Mouse (Mus musculus): ENCODE measurements around the gene D430019H16Rik. TPM values are rescaled to one million over a fixed set of nuclear protein-coding genes. Genes with fewer than 3 reads are reported as not detected.

D430019H16Rik gene
- total and polyA plus RNA-seq, 3 experiments = 0.05 TPM; not detected in 2

GRCm38 (mm10) chr12:105449239-105449638 lies 4.4 kb upstream of the D430019H16Rik start:
- no peak overlapping the region for H3K4me3 ChIP-seq (ENCODE audit: low read depth, low read length)
- no peaks in the 10 kb centered on the region; the same call in 1 of the 2 replicates for H3K27me3 ChIP-seq (ENCODE audit: insufficient read depth, low read length)
- TF ChIP-seq CTCF (IDR thresholded peaks at IDR 0.05; ENCODE audit: low read depth, low read length) (no peak), GATA2 (IDR thresholded peaks at IDR 0.05; ENCODE audit: borderline replicate concordance, low read depth, low read length) (no peak), POLR2AphosphoS5 (IDR thresholded peaks at IDR 0.05; ENCODE audit: insufficient replicate concordance, low read depth, low read length) (no peak), TAL1 (conservative IDR thresholded peaks at IDR 0.05; ENCODE audit: low read depth, low read length) (no peak), GATA1 (IDR thresholded peaks at IDR 0.05; ENCODE audit: borderline replicate concordance, low read length) (no peak)
- ATAC-seq (ENCODE audit: extremely low read depth, insufficient number of reproducible peaks, low FRiP score, poor library complexity, severe bottlenecking) (no peak), DNase-seq (ENCODE audit: low spot score) (no peak)
- H3K36me3 ChIP-seq (replicated peaks) = no peaks in the 10 kb centered on the region
- peaks cover 85% of the 10 kb centered on the region for H3K9me3 ChIP-seq (replicated peaks)
- H3K4me1 ChIP-seq (ENCODE audit: insufficient read depth, low read depth, low read length) = no peaks in the 10 kb centered on the region

- ATAC-seq (ENCODE audit: extremely low read depth, insufficient number of reproducible peaks, low FRiP score, poor library complexity, severe bottlenecking) = no peak
- Histone ChIP-seq H3K9me3 (replicated peaks) (peaks cover 89% of the 10 kb centered on the region), H3K4me3 (ENCODE audit: low read depth, low read length) (no peak overlapping the region; the same call in 1 of the 2 replicates), H3K27me3 (ENCODE audit: insufficient read depth, low read length) (no peaks in the 10 kb centered on the region; the same call in 1 of the 2 replicates), H3K36me3 (replicated peaks) (no peaks in the 10 kb centered on the region), H3K4me1 (ENCODE audit: insufficient read depth, low read depth, low read length) (no peaks in the 10 kb centered on the region)
- no peak for DNase-seq (ENCODE audit: low spot score)
- no peak for TF ChIP-seq GATA2 (IDR thresholded peaks at IDR 0.05; ENCODE audit: borderline replicate concordance, low read depth, low read length)
- no peak for TF ChIP-seq CTCF (IDR thresholded peaks at IDR 0.05; ENCODE audit: low read depth, low read length)
- no peak for TF ChIP-seq GATA1 (IDR thresholded peaks at IDR 0.05; ENCODE audit: borderline replicate concordance, low read length)
- no peak for TF ChIP-seq POLR2AphosphoS5 (IDR thresholded peaks at IDR 0.05; ENCODE audit: insufficient replicate concordance, low read depth, low read length)
- no peak for TF ChIP-seq TAL1 (conservative IDR thresholded peaks at IDR 0.05; ENCODE audit: low read depth, low read length)
Observed at GRCm38 (mm10) chr12:105454258-105455062, 804 bp downstream of the D430019H16Rik start.

DNA sequence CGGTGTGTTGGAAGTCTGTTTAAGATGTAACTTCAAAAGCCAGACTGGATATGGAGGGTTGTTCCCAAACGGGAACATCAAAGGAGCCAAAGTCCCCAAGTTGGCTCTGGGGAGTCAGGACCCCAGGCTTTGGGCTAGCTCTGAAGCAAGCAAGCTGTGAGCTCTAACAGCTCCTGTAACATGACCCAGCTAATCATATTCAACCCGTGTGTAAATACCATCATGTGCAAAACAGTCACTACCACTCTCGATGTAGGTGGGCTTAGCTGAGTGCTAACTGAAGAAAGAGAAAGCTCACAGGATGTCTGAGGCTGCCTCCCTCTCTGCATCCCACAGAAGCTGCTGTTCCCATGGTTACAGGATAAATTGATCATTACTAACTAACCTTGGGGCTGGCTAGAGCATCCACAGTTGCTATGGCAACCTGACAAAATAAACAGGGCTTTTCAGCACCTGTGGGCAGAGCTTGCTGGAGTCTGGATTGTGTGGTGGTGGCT lies 1.5 kb downstream of the D430019H16Rik start:
- TF ChIP-seq GATA2 (IDR thresholded peaks at IDR 0.05; ENCODE audit: borderline replicate concordance, low read depth, low read length) = no peak
- TF ChIP-seq TAL1 (conservative IDR thresholded peaks at IDR 0.05; ENCODE audit: low read depth, low read length) = no peak
- TF ChIP-seq CTCF (IDR thresholded peaks at IDR 0.05; ENCODE audit: low read depth, low read length) = no peak
- TF ChIP-seq POLR2AphosphoS5 (IDR thresholded peaks at IDR 0.05; ENCODE audit: insufficient replicate concordance, low read depth, low read length) = no peak
- no peak for TF ChIP-seq GATA1 (IDR thresholded peaks at IDR 0.05; ENCODE audit: borderline replicate concordance, low read length)
- Histone ChIP-seq H3K27me3 (ENCODE audit: insufficient read depth, low read length) (no peaks in the 10 kb centered on the region; the same call in 1 of the 2 replicates), H3K36me3 (replicated peaks) (no peaks in the 10 kb centered on the region), H3K9me3 (replicated peaks) (peaks cover 90% of the 10 kb centered on the region), H3K4me1 (ENCODE audit: insufficient read depth, low read depth, low read length) (no peaks in the 10 kb centered on the region), H3K4me3 (ENCODE audit: low read depth, low read length) (no peak overlapping the region)
- DNase-seq (ENCODE audit: low spot score) = no peak
- no peak for ATAC-seq (ENCODE audit: extremely low read depth, insufficient number of reproducible peaks, low FRiP score, poor library complexity, severe bottlenecking)

GRCm38 (mm10) chr12:105458791-105459190 lies 5.1 kb downstream of the D430019H16Rik start:
- no peak for DNase-seq (ENCODE audit: low spot score)
- Histone ChIP-seq H3K27me3 (ENCODE audit: insufficient read depth, low read length) (no peaks in the 10 kb centered on the region; the same call in 1 of the 2 replicates), H3K36me3 (replicated peaks) (no peaks in the 10 kb centered on the region), H3K9me3 (replicated peaks) (peaks cover 81% of the 10 kb centered on the region), H3K4me1 (ENCODE audit: insufficient read depth, low read depth, low read length) (no peaks in the 10 kb centered on the region), H3K4me3 (ENCODE audit: low read depth, low read length) (no peak overlapping the region)
- no peak for TF ChIP-seq TAL1 (conservative IDR thresholded peaks at IDR 0.05; ENCODE audit: low read depth, low read length)
- TF ChIP-seq GATA1 (IDR thresholded peaks at IDR 0.05; ENCODE audit: borderline replicate concordance, low read length) = no peak
- TF ChIP-seq POLR2AphosphoS5 (IDR thresholded peaks at IDR 0.05; ENCODE audit: insufficient replicate concordance, low read depth, low read length) = no peak
- no peak for TF ChIP-seq CTCF (IDR thresholded peaks at IDR 0.05; ENCODE audit: low read depth, low read length)
- no peak for TF ChIP-seq GATA2 (IDR thresholded peaks at IDR 0.05; ENCODE audit: borderline replicate concordance, low read depth, low read length)
- ATAC-seq (ENCODE audit: extremely low read depth, insufficient number of reproducible peaks, low FRiP score, poor library complexity, severe bottlenecking) = no peak

DNA sequence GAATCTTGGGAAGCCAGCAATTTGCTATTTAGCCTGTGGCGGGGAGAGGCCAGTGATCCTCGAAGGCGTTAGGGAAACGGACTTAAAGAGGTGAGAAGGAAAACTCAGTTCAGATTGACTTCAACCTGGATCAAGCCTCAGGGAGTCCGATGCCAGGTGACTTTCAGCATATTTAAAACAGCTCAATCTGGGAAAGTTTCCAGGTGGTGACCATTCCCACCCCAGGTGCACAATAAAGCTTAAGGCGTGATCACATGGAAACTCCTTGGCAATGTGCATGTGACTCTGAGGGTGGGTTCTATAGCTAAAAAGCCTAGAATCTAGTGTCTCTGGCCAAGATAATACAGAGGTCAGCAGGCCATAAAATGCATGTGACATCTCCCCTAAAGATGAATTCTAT lies 7.4 kb downstream of the D430019H16Rik start:
- ATAC-seq (ENCODE audit: extremely low read depth, insufficient number of reproducible peaks, low FRiP score, poor library complexity, severe bottlenecking) (no peak), DNase-seq (ENCODE audit: low spot score) (no peak)
- TF ChIP-seq GATA1 (IDR thresholded peaks at IDR 0.05; ENCODE audit: borderline replicate concordance, low read length) (no peak), TAL1 (conservative IDR thresholded peaks at IDR 0.05; ENCODE audit: low read depth, low read length) (no peak), CTCF (IDR thresholded peaks at IDR 0.05; ENCODE audit: low read depth, low read length) (no peak), POLR2AphosphoS5 (IDR thresholded peaks at IDR 0.05; ENCODE audit: insufficient replicate concordance, low read depth, low read length) (no peak), GATA2 (IDR thresholded peaks at IDR 0.05; ENCODE audit: borderline replicate concordance, low read depth, low read length) (no peak)
- Histone ChIP-seq H3K4me3 (ENCODE audit: low read depth, low read length) (no peak overlapping the region), H3K4me1 (ENCODE audit: insufficient read depth, low read depth, low read length) (no peaks in the 10 kb centered on the region), H3K9me3 (replicated peaks) (peaks cover 59% of the 10 kb centered on the region), H3K36me3 (replicated peaks) (no peaks in the 10 kb centered on the region), H3K27me3 (ENCODE audit: insufficient read depth, low read length) (no peaks in the 10 kb centered on the region)

GRCm38 (mm10) chr12:105469026-105469425 lies 15.4 kb downstream of the D430019H16Rik start:
- no peak overlapping the region for H3K4me3 ChIP-seq (ENCODE audit: low read depth, low read length)
- ATAC-seq (ENCODE audit: extremely low read depth, insufficient number of reproducible peaks, low FRiP score, poor library complexity, severe bottlenecking) (no peak), DNase-seq (ENCODE audit: low spot score) (no peak)
- no peaks in the 10 kb centered on the region for H3K36me3 ChIP-seq (replicated peaks)
- peaks cover 74% of the 10 kb centered on the region for H3K9me3 ChIP-seq (replicated peaks)
- no peak for TF ChIP-seq TAL1 (conservative IDR thresholded peaks at IDR 0.05; ENCODE audit: low read depth, low read length)
- TF ChIP-seq GATA2 (IDR thresholded peaks at IDR 0.05; ENCODE audit: borderline replicate concordance, low read depth, low read length) = no peak
- TF ChIP-seq POLR2AphosphoS5 (IDR thresholded peaks at IDR 0.05; ENCODE audit: insufficient replicate concordance, low read depth, low read length) = no peak
- TF ChIP-seq CTCF (IDR thresholded peaks at IDR 0.05; ENCODE audit: low read depth, low read length) = no peak
- no peak for TF ChIP-seq GATA1 (IDR thresholded peaks at IDR 0.05; ENCODE audit: borderline replicate concordance, low read length)
- no peaks in the 10 kb centered on the region for H3K27me3 ChIP-seq (ENCODE audit: insufficient read depth, low read length)
- H3K4me1 ChIP-seq (ENCODE audit: insufficient read depth, low read depth, low read length) = no peaks in the 10 kb centered on the region
